Mouse (Mus musculus): ENCODE data around the gene Desi2.
"Not testable (repeated sequence)": the region's sequence is repeated elsewhere in the genome, so short reads cannot be mapped to it uniquely, and the experiment has no call there.

- TF ChIP-seq CTCF (IDR thresholded peaks at IDR 0.05; ENCODE audit: low read depth, low read length); EP300 (IDR thresholded peaks at IDR 0.05; ENCODE audit: insufficient read depth, low read depth, low read length): not testable (repeated sequence)
Observed at GRCm38 (mm10) chr1:178301261-178301660, 114.0 kb downstream of the Desi2 start.

All from ES-Bruce4 (cell line).